Mouse (Mus musculus) intestine, embryonic 16.5 days (tissue): Measurements from ENCODE around the gene Timm50. TPM values are rescaled to one million over a fixed set of nuclear protein-coding genes. Genes with fewer than 3 reads are reported as not detected.
A peak's percentile ranks its signal among the peaks of the same experiment; 100 is the strongest.

ENCODE experiments used
- ATAC-seq: fragments of 200-750 bp; cut with Nextera tagmentation; 2 replicates; pipeline ENCODE4 v1.8.0; 2017; ENCODE audit warnings: moderate TSS enrichment, moderate library complexity
- H3K27ac ChIP-seq: fragments of 300-500 bp; sonication (generic); 2 replicates; pipeline ENCODE4 v1.5.1; 2014; ENCODE audit warnings: mild to moderate bottlenecking, low read length
- H3K27me3 ChIP-seq: fragments of 300-500 bp; sonication (generic); replicated peaks from 2 replicates; pipeline ENCODE4 v1.6.1; 2014; ENCODE audit warnings: low read length, control low read depth, mixed read lengths; ENCODE audit not compliant: control insufficient read depth, insufficient read depth
- H3K36me3 ChIP-seq: fragments of 300-500 bp; sonication (generic); 2 replicates; pipeline ENCODE4 v1.6.1; 2014; ENCODE audit warnings: low read length, control low read depth; ENCODE audit not compliant: control insufficient read depth, insufficient read depth
- H3K4me1 ChIP-seq: fragments of 300-500 bp; sonication (generic); 2 replicates; pipeline ENCODE4 v1.6.1; 2014; ENCODE audit warnings: low read length, control low read depth, mixed read lengths; ENCODE audit not compliant: control insufficient read depth, insufficient read depth
- H3K4me2 ChIP-seq: fragments of 300-500 bp; sonication (generic); 2 replicates; pipeline ENCODE4 v1.6.1; 2014; ENCODE audit warnings: low read depth, low read length, control low read depth
- H3K4me3 ChIP-seq: fragments of 300-500 bp; sonication (generic); 2 replicates; pipeline ENCODE4 v1.5.1; 2014; ENCODE audit warnings: mild to moderate bottlenecking, low read length
- H3K9ac ChIP-seq: fragments of 300-500 bp; sonication (generic); 2 replicates; pipeline ENCODE4 v1.6.1; 2014; ENCODE audit warnings: low read depth, low read length
- H3K9me3 ChIP-seq: fragments of 300-500 bp; sonication (generic); 2 replicates; pipeline ENCODE4 v1.6.1; 2016; ENCODE audit warnings: low read length, control low read depth; ENCODE audit not compliant: control insufficient read depth
- WGBS: fragments of 180-500 bp; shearing (Covaris S2); extraction: QIAGEN DNeasy Blood & Tissue Kit; methylation state at CpG from one replicate; pipeline ENCODE4 v1.1.7; 2014; 5-methylcytosine and 5-hydroxymethylcytosine counted together
- polyA plus RNA-seq: library from polyadenylated mRNA; unstranded; fragments of >200 nt; fragmentation: Nextera tagmentation; extraction: Ambion mirVana; gene quantifications from 2 replicates; pipeline ENCODE4 v1.2.1, GENCODE M21; 2015

The Timm50 gene
- polyA plus RNA-seq, 1 experiment from 2014 or later = 174 TPM

GRCm38 (mm10) chr7:28338108-28338998 lies 26.5 kb upstream of the Timm50 start, which contains the start of gene Supt5:
Gene Supt5, minus strand, starts transcription at chr7:28338746.
- H3K4me1 ChIP-seq = peaks cover 17% of the 10 kb centered on the region
- H3K9me3 ChIP-seq = no peaks in the 10 kb centered on the region
- H3K4me3 ChIP-seq = peak within 1 kb of the TSS; percentile 95
- H3K36me3 ChIP-seq = no peaks in the 10 kb centered on the region
- H3K27me3 ChIP-seq = no peaks in the 10 kb centered on the region
- H3K4me2 ChIP-seq = peak within 1 kb of the TSS; percentile 64
- H3K9ac ChIP-seq = peak within 1 kb of the TSS; percentile 97
- under 1% methylated on average over 76 of the region's 77 CpGs for WGBS
- ATAC-seq = peak; percentile 98
- H3K27ac ChIP-seq = peak within 1 kb of the TSS; percentile 83

GRCm38 (mm10) chr7:28335471-28335870 lies 23.6 kb upstream of the Timm50 start:
- Histone ChIP-seq H3K4me1 (peaks cover 7% of the 10 kb centered on the region), H3K36me3 (peaks cover 7% of the 10 kb centered on the region; the same call in 1 of the 2 replicates), H3K27me3 (no peaks in the 10 kb centered on the region), H3K4me3 (no peak overlapping the region), H3K27ac (no peak overlapping the region), H3K9me3 (no peaks in the 10 kb centered on the region), H3K9ac (no peak overlapping the region), H3K4me2 (no peak overlapping the region)
- WGBS = 92% methylated on average over 2 of the region's 2 CpGs
- ATAC-seq = no peak

- no peaks in the 10 kb centered on the region for H3K27me3 ChIP-seq
- no peaks in the 10 kb centered on the region for H3K9me3 ChIP-seq
- H3K4me2 ChIP-seq = no peak overlapping the region
- no peak overlapping the region for H3K9ac ChIP-seq
- 91% methylated on average over 4 of the region's 4 CpGs for WGBS
- H3K4me3 ChIP-seq = no peak overlapping the region
- H3K27ac ChIP-seq = no peak overlapping the region
- H3K36me3 ChIP-seq = peaks cover 14% of the 10 kb centered on the region
- ATAC-seq = no peak
- H3K4me1 ChIP-seq = peaks cover 7% of the 10 kb centered on the region
Measured at GRCm38 (mm10) chr7:28334534-28334933, 22.7 kb upstream of the Timm50 start.

- Histone ChIP-seq H3K27me3 (no peaks in the 10 kb centered on the region), H3K4me2 (no peak overlapping the region), H3K36me3 (peaks cover 33% of the 10 kb centered on the region), H3K9ac (no peak overlapping the region), H3K4me3 (no peak overlapping the region), H3K9me3 (no peaks in the 10 kb centered on the region), H3K4me1 (no peaks in the 10 kb centered on the region), H3K27ac (no peak overlapping the region)
- no peak for ATAC-seq
- WGBS = 95% methylated on average over 2 of the region's 2 CpGs
Measured at GRCm38 (mm10) chr7:28328260-28328659, 16.4 kb upstream of the Timm50 start.

- no peak for ATAC-seq
- no peak overlapping the region for H3K4me3 ChIP-seq
- H3K9me3 ChIP-seq = no peaks in the 10 kb centered on the region
- peaks cover 35% of the 10 kb centered on the region for H3K36me3 ChIP-seq
- WGBS = 81% methylated on average over 4 of the region's 4 CpGs
- H3K4me2 ChIP-seq = no peak overlapping the region
- no peaks in the 10 kb centered on the region for H3K27me3 ChIP-seq
- H3K27ac ChIP-seq = no peak overlapping the region
- H3K4me1 ChIP-seq = no peaks in the 10 kb centered on the region
- no peak overlapping the region for H3K9ac ChIP-seq
Measured at GRCm38 (mm10) chr7:28326457-28326856, 14.6 kb upstream of the Timm50 start.

- H3K9me3 ChIP-seq = no peaks in the 10 kb centered on the region
- no peaks in the 10 kb centered on the region for H3K27me3 ChIP-seq
- WGBS = 95% methylated on average over 8 of the region's 8 CpGs
- H3K4me1 ChIP-seq = no peaks in the 10 kb centered on the region
- no peak overlapping the region for H3K4me2 ChIP-seq
- ATAC-seq = no peak
- H3K9ac ChIP-seq = no peak overlapping the region
- H3K4me3 ChIP-seq = no peak overlapping the region
- H3K36me3 ChIP-seq = peaks cover 29% of the 10 kb centered on the region
- no peak overlapping the region for H3K27ac ChIP-seq
Measured at GRCm38 (mm10) chr7:28325293-28325692, 13.4 kb upstream of the Timm50 start.

GRCm38 (mm10) chr7:28321974-28322720 lies 10.3 kb upstream of the Timm50 start:
- no peak overlapping the region for H3K4me2 ChIP-seq
- no peaks in the 10 kb centered on the region for H3K9me3 ChIP-seq
- ATAC-seq = no peak
- H3K36me3 ChIP-seq = peaks cover 39% of the 10 kb centered on the region
- H3K4me1 ChIP-seq = no peaks in the 10 kb centered on the region
- no peak overlapping the region for H3K9ac ChIP-seq
- H3K27me3 ChIP-seq = no peaks in the 10 kb centered on the region
- WGBS = 91% methylated on average over 15 of the region's 15 CpGs
- H3K27ac ChIP-seq = no peak overlapping the region
- no peak overlapping the region for H3K4me3 ChIP-seq

- H3K9ac ChIP-seq = no peak overlapping the region
- no peak for ATAC-seq
- H3K4me2 ChIP-seq = no peak overlapping the region
- WGBS = 92% methylated on average over 17 of the region's 17 CpGs
- H3K36me3 ChIP-seq = peaks cover 38% of the 10 kb centered on the region
- no peaks in the 10 kb centered on the region for H3K27me3 ChIP-seq
- no peak overlapping the region for H3K4me3 ChIP-seq
- no peaks in the 10 kb centered on the region for H3K9me3 ChIP-seq
- no peaks in the 10 kb centered on the region for H3K4me1 ChIP-seq
- no peak overlapping the region for H3K27ac ChIP-seq
Measured at GRCm38 (mm10) chr7:28318714-28319113, 6.8 kb upstream of the Timm50 start.

GRCm38 (mm10) chr7:28318036-28318435 lies 6.2 kb upstream of the Timm50 start:
- Histone ChIP-seq H3K4me1 (no peaks in the 10 kb centered on the region), H3K9me3 (no peaks in the 10 kb centered on the region), H3K4me2 (no peak overlapping the region), H3K27me3 (no peaks in the 10 kb centered on the region), H3K9ac (no peak overlapping the region), H3K36me3 (peaks cover 37% of the 10 kb centered on the region), H3K4me3 (no peak overlapping the region), H3K27ac (no peak overlapping the region)
- ATAC-seq = no peak
- 85% methylated on average over 3 of the region's 3 CpGs for WGBS
